Mouse (Mus musculus) cortical plate, adult 2 months (tissue): Measurements from ENCODE around the gene Gm28374.

ENCODE experiments used
- CTCF ChIP-seq: fragments of 200-500 bp; IDR thresholded peaks from 2 replicates; pipeline ENCODE4 v1.5.1; 2011; ENCODE audit warnings: mild to moderate bottlenecking, control low read depth, low read length; ENCODE audit not compliant: insufficient read depth; ENCODE audit errors: extremely low read depth
- POLR2A ChIP-seq: fragments of 200-500 bp; IDR thresholded peaks from 2 replicates; pipeline ENCODE4 v1.6.1; 2011; ENCODE audit warnings: mild to moderate bottlenecking, low read length, control low read depth; ENCODE audit not compliant: insufficient read depth; ENCODE audit errors: extremely low read depth

DNA sequence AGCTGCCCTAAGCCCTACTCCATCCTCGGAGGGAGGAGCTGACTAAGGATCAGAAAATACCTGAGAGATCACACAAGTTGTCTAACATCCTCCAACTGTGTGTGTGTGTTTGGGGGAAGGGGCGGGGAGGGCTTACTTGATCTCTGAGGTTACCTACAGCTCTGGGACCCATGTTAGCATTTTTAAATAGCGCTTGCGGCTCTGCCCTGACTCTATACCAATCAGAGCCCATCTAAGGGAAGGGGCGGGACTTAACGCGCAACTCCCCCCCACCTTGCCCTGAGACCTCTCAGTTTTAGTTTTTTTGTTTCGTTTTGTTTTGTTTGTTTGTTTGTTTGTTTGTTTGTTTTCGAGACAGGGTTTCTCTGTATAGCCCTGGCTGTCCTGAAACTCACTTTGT lies 52.6 kb downstream of the Gm28374 start:
- TF ChIP-seq POLR2A (no peak), CTCF (no peak)
